Mouse (Mus musculus) heart, postnatal 10 days (tissue): ENCODE data around the gene Snd1. TPM values are rescaled to one million over a fixed set of nuclear protein-coding genes. Genes with fewer than 3 reads are reported as not detected.

Experiments used
- DNase-seq, 2 experiments: peaks; one replicate each; pipeline ENCODE4 v3.0.0; 2021
- intact Hi-C: fragments of 180-260 bp; cut with DNase I; formaldehyde crosslinking; loops from one replicate; pipeline ENCODE4 v1.15.1; 2025
- total RNA-seq, 2 experiments: library from RNA; stranded (reverse); gene quantifications; 2 replicates each; pipeline ENCODE4 v1.2.3; 2021

Snd1 gene
- total RNA-seq, 2 experiments from 2014 or later = 91.2 to 105 TPM

DNA sequence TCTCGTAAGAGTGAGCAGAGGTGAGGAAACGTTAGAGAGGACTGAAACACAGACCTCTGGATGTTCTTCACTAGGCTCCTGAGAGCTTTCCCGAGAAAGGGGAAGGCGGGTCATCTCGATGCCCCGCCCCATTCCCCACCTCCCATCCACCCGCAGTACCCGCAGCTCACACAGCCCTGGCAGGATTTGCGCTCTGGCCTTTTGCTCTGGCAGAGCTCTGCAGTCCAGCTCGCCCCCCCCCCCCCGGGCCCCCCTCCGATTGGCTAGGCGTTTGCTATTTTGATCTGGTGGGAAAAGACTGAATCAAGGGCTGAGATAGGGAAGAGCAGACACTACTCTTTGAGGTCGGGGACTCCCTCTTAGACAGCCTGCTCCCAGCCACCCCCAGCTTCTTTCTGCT is 505.3 kb downstream of the Snd1 start:
- intact Hi-C loops = no loop called here
- DNase-seq = no peak

DNA sequence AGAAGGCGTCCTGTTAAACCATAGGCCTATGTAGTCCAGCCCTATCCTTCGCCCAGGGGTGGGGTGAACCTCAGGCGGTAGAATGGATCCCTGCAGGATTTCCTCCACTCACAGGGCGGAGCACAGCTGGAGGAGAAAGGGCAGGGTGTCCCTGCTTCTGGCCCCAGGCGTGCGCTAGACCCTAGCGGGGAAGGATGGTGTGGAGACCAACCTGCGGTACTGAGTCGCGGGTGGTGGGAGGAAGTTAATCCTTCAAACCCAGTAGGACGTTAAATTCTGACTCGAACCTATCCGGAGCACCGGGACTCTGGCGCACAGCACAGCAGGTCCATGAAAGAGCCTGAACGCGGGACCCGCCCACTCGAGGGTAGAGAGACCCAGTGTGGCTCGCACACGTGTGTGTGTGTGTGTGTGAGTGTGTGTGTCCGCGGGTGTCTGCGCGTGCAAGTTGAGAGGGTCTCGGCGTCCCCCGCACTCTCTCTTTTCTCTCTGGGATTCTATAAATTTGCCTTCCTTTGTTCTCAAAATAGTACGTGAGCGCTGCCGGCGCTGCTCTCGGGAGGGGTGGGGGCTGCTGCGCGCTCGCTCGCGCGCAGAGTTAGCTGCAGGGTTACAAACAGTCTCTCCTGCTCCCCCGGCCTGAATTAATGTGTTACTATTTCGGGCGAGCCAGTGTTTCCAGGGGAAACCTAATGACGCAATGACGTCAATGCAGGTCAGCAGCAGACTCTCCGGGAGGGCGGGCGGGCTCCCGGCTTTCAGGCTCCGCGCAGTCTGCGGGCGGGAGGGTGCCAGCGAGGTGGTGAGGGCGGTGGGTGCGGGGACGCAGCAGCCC is 506.0 kb downstream of the Snd1 start:
- peak in 1 of 2 experiments; percentile 16 for DNase-seq

DNA sequence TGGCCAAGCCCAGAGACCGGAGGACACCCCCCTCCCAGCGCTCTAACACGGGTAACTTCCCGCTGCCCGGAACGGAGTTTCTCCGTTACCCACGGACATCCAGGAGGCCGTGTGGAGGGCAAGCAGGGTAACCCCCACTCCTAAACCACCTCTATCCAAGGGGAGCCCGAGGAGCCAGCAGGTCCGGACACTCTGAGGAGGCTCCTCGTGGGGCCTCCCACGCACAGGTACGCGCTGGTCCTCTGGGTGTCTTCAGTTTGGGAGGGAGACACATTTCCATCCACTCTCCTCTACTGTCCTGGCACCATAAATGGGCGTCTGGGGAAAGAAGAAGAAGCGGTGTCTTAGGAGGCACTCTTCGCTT is 506.6 kb downstream of the Snd1 start:
- intact Hi-C loops = no loop called here
- DNase-seq = no peak

More for the DNA sequence above, 506.0 kb downstream of the Snd1 start:
- intact Hi-C loops = no loop called here

DNA sequence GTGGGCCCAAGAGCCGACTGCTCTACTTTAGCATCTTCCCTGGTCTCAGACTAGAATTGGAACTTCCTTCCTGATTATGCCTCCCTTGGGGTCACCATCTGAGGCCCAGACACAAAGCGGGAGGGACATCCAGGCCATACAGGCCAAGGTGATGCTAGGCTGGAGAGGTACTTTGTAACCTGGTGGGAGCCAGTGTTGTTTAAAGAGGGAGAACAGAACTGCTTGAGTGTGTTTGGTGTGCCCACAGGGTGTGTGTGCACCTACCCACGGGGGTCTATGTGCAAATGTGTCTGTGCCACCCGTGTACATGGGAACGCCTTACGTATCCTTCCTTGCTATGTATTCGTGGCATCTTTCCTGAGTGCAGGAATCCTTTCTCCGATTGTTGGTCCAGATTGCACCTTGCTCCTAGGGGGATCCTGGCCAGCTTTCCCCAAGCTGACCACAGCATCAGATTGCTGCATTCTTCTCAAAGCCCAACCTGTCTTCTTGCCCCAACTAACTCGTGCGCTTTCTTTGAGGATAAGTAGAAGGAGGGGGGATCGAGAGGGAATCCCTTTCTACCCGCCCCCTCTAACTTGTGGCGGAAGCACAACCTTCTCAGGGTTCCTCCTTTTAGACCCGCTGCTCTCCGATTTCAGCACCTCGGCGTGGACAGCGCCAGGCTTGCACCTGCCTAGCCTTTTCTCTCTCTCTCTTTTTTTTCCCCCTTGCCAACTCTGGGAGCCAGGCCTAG is 507.2 kb downstream of the Snd1 start:
- DNase-seq = peak; percentile 74 to 84
- intact Hi-C loops = no loop called here

DNA sequence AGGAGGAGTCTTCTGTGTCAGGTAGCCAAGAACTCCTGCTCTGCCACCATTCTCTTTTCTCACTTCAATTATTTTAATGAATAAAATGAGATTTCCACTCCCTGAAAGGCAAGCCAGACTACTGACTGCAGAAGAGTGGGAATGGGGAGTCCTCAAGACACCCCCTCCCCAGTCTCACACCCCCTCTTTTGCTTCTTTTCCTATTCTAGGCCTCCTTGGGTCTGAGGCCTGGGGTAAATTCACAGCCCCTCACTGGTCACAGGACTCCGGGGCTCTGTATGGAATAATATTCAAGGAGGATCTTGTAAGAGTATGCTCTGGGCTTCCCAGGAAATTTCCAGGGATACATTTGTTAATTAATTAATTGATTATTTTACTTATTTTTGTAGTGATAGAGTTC is 507.9 kb downstream of the Snd1 start:
- no peak for DNase-seq
- intact Hi-C loops = no loop called here

Other genes with a start within 250 kb of the Snd1 start
- gene Zfp800, start 77.1 kb upstream of the Snd1 start, total RNA-seq = 10 to 100 TPM; 12.2 TPM
- gene Arf5, start 51.6 kb upstream of the Snd1 start, total RNA-seq = 100 to 1,000 TPM; 205 TPM
- not detected for gene Fscn3, start 47.4 kb upstream of the Snd1 start, total RNA-seq
- 10 to 100 TPM; 10.8 to 11.6 TPM for gene Gcc1, start 46.7 kb upstream of the Snd1 start, total RNA-seq
- gene Pax4, start 25.8 kb upstream of the Snd1 start, total RNA-seq = not detected